Mouse (Mus musculus) spleen, adult 2 months (tissue): ENCODE results near the gene Tmem200a. TPM values are rescaled to one million over a fixed set of nuclear protein-coding genes. Genes with fewer than 3 reads are reported as not detected.

ENCODE experiments used
- DNase-seq, 2 experiments: peaks; one replicate each; pipeline versions ENCODE4 v3.0.0 to v3.0.0-alpha.2; 2012 to 2021; ENCODE audit warnings: low spot score in 2 of 2, low read depth in 1 of 2
- H3K27ac ChIP-seq: fragments of 200-500 bp; 2 replicates; pipeline ENCODE4 v1.5.1; 2012; ENCODE audit warnings: low read length, inconsistent platforms; ENCODE audit not compliant: insufficient read depth
- H3K27me3 ChIP-seq: fragments of 200-500 bp; 2 replicates; pipeline ENCODE4 v1.6.1; 2012; ENCODE audit warnings: mild to moderate bottlenecking, moderate library complexity, low read length, inconsistent platforms; ENCODE audit not compliant: control insufficient read depth, insufficient read depth
- H3K36me3 ChIP-seq: fragments of 200-500 bp; 2 replicates; pipeline ENCODE4 v1.6.1; 2012; ENCODE audit warnings: mild to moderate bottlenecking, low read length, inconsistent platforms; ENCODE audit not compliant: control insufficient read depth, insufficient read depth
- H3K4me1 ChIP-seq: fragments of 200-500 bp; 2 replicates; pipeline ENCODE4 v1.6.1; 2011; ENCODE audit warnings: inconsistent platforms; ENCODE audit not compliant: control insufficient read depth, insufficient read depth, insufficient read length
- H3K4me3 ChIP-seq: fragments of 200-500 bp; 2 replicates; pipeline ENCODE4 v1.5.1; 2011; ENCODE audit warnings: mild to moderate bottlenecking, inconsistent platforms; ENCODE audit not compliant: insufficient read depth, insufficient read length; ENCODE audit errors: extremely low read depth
- CTCF ChIP-seq: fragments of 200-500 bp; IDR thresholded peaks from 2 replicates; pipeline ENCODE4 v1.5.1; 2011; ENCODE audit warnings: mild to moderate bottlenecking, inconsistent platforms; ENCODE audit not compliant: insufficient read depth, insufficient read length, insufficient replicate concordance; ENCODE audit errors: extremely low read depth
- POLR2A ChIP-seq: fragments of 200-500 bp; IDR thresholded peaks from 2 replicates; pipeline ENCODE4 v1.6.1; 2011; ENCODE audit warnings: low read depth, low read length, inconsistent platforms
- WGBS: fragments of 180-500 bp; shearing (Covaris S2); methylation state at CpG from one replicate; pipeline ENCODE4 v1.1.7; 2018; 5-methylcytosine and 5-hydroxymethylcytosine counted together
- polyA plus RNA-seq: library from polyadenylated mRNA; depleted of rRNA; stranded (reverse); fragments of >200 nt; gene quantifications from 2 replicates; pipeline ENCODE4 v1.2.3, GENCODE M21; 2012

The Tmem200a gene
- polyA plus RNA-seq, 1 experiment, result 1.0 TPM

GRCm38 (mm10) chr10:25982617-25983016, 96.2 kb downstream of the Tmem200a start:
- H3K27ac ChIP-seq, result no peak overlapping the region
- H3K4me3 ChIP-seq, result no peak overlapping the region
- no peaks in the 10 kb centered on the region for H3K36me3 ChIP-seq
- DNase-seq, result no peak
- no peaks in the 10 kb centered on the region for H3K4me1 ChIP-seq
- no peak for TF ChIP-seq CTCF
- TF ChIP-seq POLR2A, result no peak
- WGBS, result 75% methylated on average over 1 of the region's 1 CpGs
- no peaks in the 10 kb centered on the region for H3K27me3 ChIP-seq

- DNase-seq, result no peak
- Histone ChIP-seq H3K36me3 (no peaks in the 10 kb centered on the region), H3K27me3 (no peaks in the 10 kb centered on the region), H3K4me3 (no peak overlapping the region), H3K4me1 (no peaks in the 10 kb centered on the region), H3K27ac (no peak overlapping the region)
- no peak for TF ChIP-seq CTCF
- no peak for TF ChIP-seq POLR2A
- 70% methylated on average over 4 of the region's 4 CpGs for WGBS
Measured at GRCm38 (mm10) chr10:25962863-25963262, 116.0 kb downstream of the Tmem200a start.

DNA sequence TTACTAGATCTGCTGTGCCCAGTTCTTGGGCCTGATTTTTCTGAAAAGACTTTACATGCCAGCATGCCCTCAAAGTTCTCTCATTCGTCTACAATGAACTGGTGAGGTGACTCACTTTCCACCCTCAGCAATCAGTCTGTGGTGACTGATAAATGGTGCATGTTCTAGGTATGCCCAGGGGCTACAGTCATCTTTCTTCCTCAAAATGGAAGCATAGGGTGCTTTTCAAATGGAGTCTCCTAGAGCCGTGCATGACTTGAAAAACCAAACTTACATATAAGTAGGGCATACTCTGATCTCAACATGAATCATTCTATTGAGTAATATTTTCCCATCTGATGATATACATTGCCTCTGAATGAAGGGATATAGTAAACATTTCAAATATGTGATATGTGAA, 117.8 kb downstream of the Tmem200a start:
- no peaks in the 10 kb centered on the region for H3K36me3 ChIP-seq
- DNase-seq, result no peak
- no peaks in the 10 kb centered on the region for H3K27me3 ChIP-seq
- H3K4me3 ChIP-seq, result no peak overlapping the region
- 83% methylated on average over 2 of the region's 2 CpGs for WGBS
- H3K27ac ChIP-seq, result no peak overlapping the region
- no peaks in the 10 kb centered on the region for H3K4me1 ChIP-seq
- TF ChIP-seq POLR2A (no peak), CTCF (no peak)

- H3K36me3 ChIP-seq, result no peaks in the 10 kb centered on the region
- H3K4me1 ChIP-seq, result no peaks in the 10 kb centered on the region
- no peaks in the 10 kb centered on the region for H3K27me3 ChIP-seq
- TF ChIP-seq CTCF (no peak), POLR2A (no peak)
- no peak overlapping the region for H3K4me3 ChIP-seq
- no peak for DNase-seq
- H3K27ac ChIP-seq, result no peak overlapping the region
- WGBS, result 59% methylated on average over 3 of the region's 3 CpGs
Measured at GRCm38 (mm10) chr10:25958762-25959753, 119.8 kb downstream of the Tmem200a start.

DNA sequence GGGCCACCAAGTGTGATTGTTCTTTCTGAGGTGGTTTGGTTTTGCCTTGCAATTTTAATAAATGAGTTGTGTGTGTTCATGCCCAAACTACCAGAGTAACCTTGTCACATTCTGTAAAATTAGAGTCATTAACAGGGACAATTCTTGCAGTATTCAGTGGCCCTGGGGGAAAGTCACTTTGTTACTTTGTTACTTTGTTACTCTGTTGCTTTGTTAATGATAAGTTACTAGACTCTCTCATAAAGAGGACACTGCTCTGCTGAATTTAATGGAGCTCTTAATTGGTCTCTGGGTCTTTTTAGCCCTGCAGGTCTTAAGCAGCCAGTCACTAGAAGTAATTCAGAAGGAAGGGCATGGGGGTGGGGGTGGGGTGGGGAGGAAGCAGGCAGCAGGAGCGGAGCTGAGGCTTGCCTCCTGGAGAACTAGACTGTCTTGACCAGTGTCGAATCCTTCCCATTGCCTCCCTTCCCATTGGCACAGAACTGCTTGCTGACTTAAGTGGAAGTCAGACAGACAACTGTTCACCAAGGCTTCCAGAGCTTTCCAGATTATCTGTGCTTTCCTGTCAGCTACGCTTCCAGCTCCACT, 124.1 kb downstream of the Tmem200a start:
- Histone ChIP-seq H3K27ac (no peak overlapping the region), H3K27me3 (no peaks in the 10 kb centered on the region), H3K4me1 (no peaks in the 10 kb centered on the region), H3K36me3 (no peaks in the 10 kb centered on the region), H3K4me3 (no peak overlapping the region)
- DNase-seq, result no peak
- TF ChIP-seq CTCF (no peak), POLR2A (no peak)
- 65% methylated on average over 3 of the region's 3 CpGs for WGBS

GRCm38 (mm10) chr10:25952838-25953237, 126.0 kb downstream of the Tmem200a start:
- H3K4me3 ChIP-seq, result no peak overlapping the region
- no peak overlapping the region for H3K27ac ChIP-seq
- H3K27me3 ChIP-seq, result no peaks in the 10 kb centered on the region
- TF ChIP-seq CTCF (no peak), POLR2A (no peak)
- WGBS, result 73% methylated on average over 7 of the region's 7 CpGs
- H3K4me1 ChIP-seq, result no peaks in the 10 kb centered on the region
- no peak for DNase-seq
- no peaks in the 10 kb centered on the region for H3K36me3 ChIP-seq

DNA sequence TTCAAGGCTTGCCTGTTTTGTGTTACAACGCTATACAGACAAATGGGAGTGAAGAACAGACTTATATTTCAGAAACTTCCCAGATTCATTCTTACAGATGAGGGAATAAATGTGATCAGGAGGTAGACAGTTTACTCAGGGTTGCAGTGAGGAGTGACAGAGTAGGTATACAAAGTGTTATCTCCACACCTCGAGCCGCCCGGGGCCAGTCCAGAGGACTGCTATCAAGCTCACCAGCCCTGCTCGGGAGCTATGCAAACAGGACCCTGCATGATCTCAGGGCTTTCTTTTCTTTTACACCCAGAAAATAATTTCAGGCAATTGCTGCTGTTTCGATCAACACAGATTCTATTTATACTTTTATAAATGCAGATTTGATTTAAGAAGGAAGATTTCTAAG, 126.7 kb downstream of the Tmem200a start:
- no peak for DNase-seq
- H3K36me3 ChIP-seq, result no peaks in the 10 kb centered on the region
- no peaks in the 10 kb centered on the region for H3K4me1 ChIP-seq
- no peak overlapping the region for H3K4me3 ChIP-seq
- WGBS, result 85% methylated on average over 6 of the region's 6 CpGs
- no peaks in the 10 kb centered on the region for H3K27me3 ChIP-seq
- TF ChIP-seq CTCF (no peak), POLR2A (no peak)
- H3K27ac ChIP-seq, result no peak overlapping the region
